Mouse (Mus musculus) C2C12 (cell line): ENCODE measurements around the gene Gm2974. TPM values are rescaled to one million over a fixed set of nuclear protein-coding genes. Genes with fewer than 3 reads are reported as not detected.
"Not testable (repeated sequence)": the region's sequence is repeated elsewhere in the genome, so short reads cannot be mapped to it uniquely, and the experiment has no call there.

Experiments
- H3K27me3 ChIP-seq: one replicate; pipeline ENCODE4 v1.6.1; 2011; ENCODE audit not compliant: control insufficient read depth, insufficient read depth, insufficient read length
- H3K36me3 ChIP-seq: one replicate; pipeline ENCODE4 v1.6.1; 2011; ENCODE audit not compliant: control insufficient read depth, insufficient read depth
- H3K4me3 ChIP-seq: one replicate; pipeline ENCODE4 v1.5.1; 2011; ENCODE audit warnings: mild to moderate bottlenecking, control low read depth; ENCODE audit not compliant: poor library complexity, insufficient read depth, severe bottlenecking
- H3K79me2 ChIP-seq: one replicate; pipeline ENCODE4 v1.6.1; 2011; ENCODE audit not compliant: control insufficient read depth, insufficient read depth
- H3K79me3 ChIP-seq: one replicate; pipeline ENCODE4 v1.6.1; 2011; ENCODE audit warnings: low read depth, control low read depth
- H3ac ChIP-seq: one replicate; pipeline ENCODE3; 2011; ENCODE audit warnings: low read depth; ENCODE audit not compliant: control insufficient read depth, insufficient read length
- long read RNA-seq, 2 experiments: library from polyadenylated mRNA; unstranded; transcript quantifications; one replicate each; pipeline ENCODE4 v2.0.0; 2019 to 2020
- polyA plus RNA-seq: library from polyadenylated mRNA; unstranded; fragments of >200 nt; fragmentation: generic; extraction: Trizol; gene quantifications from one replicate; pipeline ENCODE4 v1.2.1, GENCODE M21; 2012; ENCODE audit warnings: missing spikeins

The Gm2974 gene
- polyA plus RNA-seq: not detected
- long read RNA-seq, experiment 1: 0 reads
- long read RNA-seq, experiment 2: 0 reads

GRCm38 (mm10) chr14:4182491-4183210, at the start of gene Gm2974:
TSS of gene Gm2974 (plus strand) at chr14:4182576.
- not testable (repeated sequence) for H3K79me2 ChIP-seq, H3ac ChIP-seq, H3K27me3 ChIP-seq, H3K4me3 ChIP-seq, H3K79me3 ChIP-seq, H3K36me3 ChIP-seq

- not testable (repeated sequence) for H3K4me3 ChIP-seq, H3K79me2 ChIP-seq, H3K79me3 ChIP-seq, H3ac ChIP-seq, H3K27me3 ChIP-seq, H3K36me3 ChIP-seq
Measured at GRCm38 (mm10) chr14:4141646-4142045, 40.7 kb upstream of the Gm2974 start.

DNA sequence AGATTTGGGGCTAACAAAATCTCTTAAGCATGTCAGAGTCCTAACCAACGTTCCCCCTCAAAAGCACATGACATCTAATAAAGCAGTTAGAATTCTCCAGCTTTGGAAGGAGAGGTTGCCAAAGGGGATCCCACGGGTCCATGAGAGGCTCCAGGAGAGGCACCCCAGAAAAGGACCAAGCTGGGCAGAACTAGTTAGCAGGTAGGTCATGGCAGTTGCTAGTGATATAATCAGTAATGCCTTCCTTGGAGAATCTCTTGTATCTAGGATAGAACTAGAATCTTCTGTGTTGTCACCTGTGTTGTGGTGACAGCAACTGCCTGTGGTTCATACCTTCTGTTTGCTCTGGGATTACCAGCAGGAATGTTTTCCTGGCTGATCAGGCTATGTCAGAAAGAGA, 17.6 kb upstream of the Gm2974 start, which contains the start of gene Gm3127:
Gene Gm3127 (plus strand): TSS at position 301 of the 400 bp plus-strand sequence.
- H3K27me3 ChIP-seq, H3K79me2 ChIP-seq, H3K36me3 ChIP-seq, H3ac ChIP-seq, H3K4me3 ChIP-seq, H3K79me3 ChIP-seq: not testable (repeated sequence)

GRCm38 (mm10) chr14:4182030-4182429, 346 bp upstream of the Gm2974 start:
- not testable (repeated sequence) for H3K79me2 ChIP-seq, H3K36me3 ChIP-seq, H3K27me3 ChIP-seq, H3K79me3 ChIP-seq, H3K4me3 ChIP-seq, H3ac ChIP-seq

DNA sequence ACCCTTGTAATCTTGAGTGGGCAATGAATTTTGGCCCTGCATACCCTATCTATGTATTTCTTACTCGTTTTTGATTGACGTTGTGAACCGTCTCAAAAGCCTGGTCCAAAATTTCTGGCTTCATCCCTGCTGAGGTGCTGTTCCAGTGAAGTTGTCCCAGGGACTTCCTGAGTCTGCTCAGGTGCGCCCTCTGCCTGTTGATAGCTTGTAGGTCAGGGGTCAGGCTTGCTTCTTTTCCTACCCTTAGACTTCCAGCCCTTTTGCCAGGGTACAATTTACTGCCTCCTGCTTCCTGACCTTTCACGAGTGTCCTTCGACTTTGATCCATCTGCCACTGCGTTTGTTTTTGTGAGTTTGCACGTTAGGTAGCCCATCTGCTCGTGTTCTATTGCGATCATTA, 999 bp downstream of the Gm2974 start:
- not testable (repeated sequence) for H3K79me2 ChIP-seq, H3ac ChIP-seq, H3K36me3 ChIP-seq, H3K79me3 ChIP-seq, H3K27me3 ChIP-seq, H3K4me3 ChIP-seq

- H3K4me3 ChIP-seq, H3ac ChIP-seq, H3K79me2 ChIP-seq, H3K27me3 ChIP-seq, H3K36me3 ChIP-seq, H3K79me3 ChIP-seq: not testable (repeated sequence)
Measured at GRCm38 (mm10) chr14:4249331-4249730, 67.0 kb downstream of the Gm2974 start, which contains the start of gene Gm3138. TSS of gene Gm3138 (plus strand) at chr14:4249631.

Other genes starting within 250 kb of the Gm2974 start
- gene Gm3095, start 219.0 kb upstream of the Gm2974 start, polyA plus RNA-seq: not detected
- gene Gm3099, start 184.2 kb upstream of the Gm2974 start, polyA plus RNA-seq: not detected
- gene Gm5796, start 158.6 kb upstream of the Gm2974 start, polyA plus RNA-seq: not detected
- not detected for gene Gm3115, start 98.5 kb upstream of the Gm2974 start, polyA plus RNA-seq
- not detected for gene Gm8108, start 72.0 kb upstream of the Gm2974 start, polyA plus RNA-seq
- gene Gm3127, start 17.5 kb upstream of the Gm2974 start, polyA plus RNA-seq: not detected
- gene Gm3138, start 67.1 kb downstream of the Gm2974 start, polyA plus RNA-seq: not detected
- not detected for gene Gm3149, start 134.7 kb downstream of the Gm2974 start, polyA plus RNA-seq
- gene 2610042L04Rik, start 152.2 kb downstream of the Gm2974 start, polyA plus RNA-seq: not detected
- not detected for gene Gm3159, start 214.9 kb downstream of the Gm2974 start, polyA plus RNA-seq
- not detected for gene Gm3164, start 232.9 kb downstream of the Gm2974 start, polyA plus RNA-seq
- not detected for gene Gm3173, start 248.4 kb downstream of the Gm2974 start, polyA plus RNA-seq